Mouse (Mus musculus) liver, embryonic 14.5 days (tissue): Measurements from ENCODE around the gene Myh9. TPM values are rescaled to one million over a fixed set of nuclear protein-coding genes. Genes with fewer than 3 reads are reported as not detected.
"Not testable (repeated sequence)": the region's sequence is repeated elsewhere in the genome, so short reads cannot be mapped to it uniquely, and the experiment has no call there.

Source experiments
- ATAC-seq: fragments of 200-750 bp; cut with Nextera tagmentation; 2 replicates; pipeline ENCODE4 v1.8.0; 2017; ENCODE audit warnings: moderate number of reproducible peaks, mild to moderate bottlenecking, moderate library complexity; ENCODE audit not compliant: insufficient read depth
- DNase-seq, 3 experiments: peaks; one replicate each; pipeline ENCODE4 v3.0.0-alpha.2; 2012 to 2013; ENCODE audit warnings: low read depth in 3 of 3, low spot score in 3 of 3
- H3K27ac ChIP-seq: fragments of 300-500 bp; sonication (generic); 2 replicates; pipeline ENCODE4 v1.5.1; 2014; ENCODE audit warnings: moderate library complexity, mild to moderate bottlenecking, control low read depth, inconsistent platforms
- H3K27me3 ChIP-seq: fragments of 300-500 bp; sonication (generic); 2 replicates; pipeline ENCODE4 v1.6.1; 2014; ENCODE audit warnings: mild to moderate bottlenecking, low read length, moderate library complexity; ENCODE audit not compliant: control insufficient read depth, insufficient read depth
- H3K36me3 ChIP-seq: fragments of 300-500 bp; sonication (generic); replicated peaks from 2 replicates; pipeline ENCODE4 v1.6.1; 2014; ENCODE audit warnings: low read depth; ENCODE audit not compliant: control insufficient read depth, insufficient read depth
- H3K4me1 ChIP-seq, 2 experiments: fragments of 200-500 bp in 1 of 2; fragments of 300-500 bp in 1 of 2; sonication (generic) in 1 of 2; replicated peaks; 2 replicates each; pipeline ENCODE4 v1.6.1; 2012 to 2014; ENCODE audit warnings: antibody characterized with exemption in 1 of 2, inconsistent platforms in 1 of 2, low read length in 1 of 2; ENCODE audit not compliant: control insufficient read depth in 2 of 2, insufficient read depth in 2 of 2
- H3K4me2 ChIP-seq: fragments of 300-500 bp; sonication (generic); 2 replicates; pipeline ENCODE4 v1.6.1; 2014; ENCODE audit warnings: low read depth, mild to moderate bottlenecking, control low read depth, moderate library complexity
- H3K4me3 ChIP-seq, 2 experiments: fragments of 200-500 bp in 1 of 2; fragments of 300-500 bp in 1 of 2; sonication (generic) in 1 of 2; 2 replicates each; pipeline ENCODE4 v1.5.1; 2012 to 2014; ENCODE audit warnings: low read depth in 2 of 2, low read length in 2 of 2, mild to moderate bottlenecking in 2 of 2, control low read depth in 1 of 2, inconsistent platforms in 1 of 2, moderate library complexity in 1 of 2; ENCODE audit not compliant: insufficient read depth in 1 of 2
- H3K9ac ChIP-seq: fragments of 300-500 bp; sonication (generic); replicated peaks from 2 replicates; pipeline ENCODE4 v1.6.1; 2014; ENCODE audit warnings: mild to moderate bottlenecking, control low read depth, moderate library complexity
- H3K9me3 ChIP-seq: fragments of 300-500 bp; sonication (generic); 2 replicates; pipeline ENCODE4 v1.6.1; 2016; ENCODE audit warnings: low read length, mixed read lengths; ENCODE audit not compliant: control insufficient read depth
- CTCF ChIP-seq: IDR thresholded peaks from 2 replicates; pipeline ENCODE4 v1.5.1; 2016; ENCODE audit warnings: antibody characterized with exemption, low read depth, control low read depth
- EP300 ChIP-seq: IDR thresholded peaks from 2 replicates; pipeline ENCODE4 v1.6.1; 2016; ENCODE audit warnings: antibody characterized with exemption, low read depth
- WGBS: fragments of 180-500 bp; shearing (Covaris S2); extraction: QIAGEN DNeasy Blood & Tissue Kit; methylation state at CpG from one replicate; pipeline ENCODE4 v1.1.7; 2014; ENCODE audit not compliant: insufficient replicate concordance; 5-methylcytosine and 5-hydroxymethylcytosine counted together
- polyA plus RNA-seq, 2 experiments: library from polyadenylated mRNA; depleted of rRNA in 1 of 2; stranded (reverse) in 1 of 2; unstranded in 1 of 2; fragments of >200 nt; fragmentation: Nextera tagmentation in 1 of 2; extraction: Ambion mirVana in 1 of 2; gene quantifications; 2 replicates each; pipeline versions ENCODE4 v1.2.1 to v1.2.3; 2012 to 2014

The Myh9 gene
- polyA plus RNA-seq, 2 experiments = 21.3 to 21.9 TPM

DNA sequence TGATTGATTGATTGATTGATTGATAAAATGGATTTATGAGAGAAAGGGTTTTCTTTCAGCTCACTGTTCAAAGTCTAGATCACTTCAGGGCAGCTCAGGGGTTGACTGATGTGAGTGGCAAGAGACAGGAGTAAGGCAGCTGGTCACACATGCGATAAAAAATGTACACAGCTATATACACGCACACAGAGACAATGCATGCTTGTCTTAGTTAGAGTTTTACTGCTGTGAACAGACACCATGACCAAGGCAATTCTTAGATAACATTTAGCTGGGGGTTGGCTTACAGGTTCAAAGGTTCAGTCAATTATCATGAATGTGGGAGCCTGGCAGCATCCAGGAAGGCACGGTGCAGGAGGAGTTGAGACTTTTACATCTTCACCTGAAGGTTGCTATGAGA is 31.0 kb upstream of the Myh9 start:
- TF ChIP-seq CTCF = no peak
- no peak for TF ChIP-seq EP300
- ATAC-seq = no peak
- H3K36me3 ChIP-seq = no peaks in the 10 kb centered on the region
- H3K27ac ChIP-seq = no peak overlapping the region
- H3K4me1 ChIP-seq = peaks cover 0 to 11% of the 10 kb centered on the region in 2 experiments; a peak in 2 of 4 replicates
- H3K9ac ChIP-seq = no peak overlapping the region
- H3K9me3 ChIP-seq = no peaks in the 10 kb centered on the region
- no peak overlapping the region for H3K4me2 ChIP-seq
- 64% methylated on average over 3 of the region's 3 CpGs for WGBS
- DNase-seq = no peak
- no peak overlapping the region for H3K4me3 ChIP-seq
- no peaks in the 10 kb centered on the region for H3K27me3 ChIP-seq

DNA sequence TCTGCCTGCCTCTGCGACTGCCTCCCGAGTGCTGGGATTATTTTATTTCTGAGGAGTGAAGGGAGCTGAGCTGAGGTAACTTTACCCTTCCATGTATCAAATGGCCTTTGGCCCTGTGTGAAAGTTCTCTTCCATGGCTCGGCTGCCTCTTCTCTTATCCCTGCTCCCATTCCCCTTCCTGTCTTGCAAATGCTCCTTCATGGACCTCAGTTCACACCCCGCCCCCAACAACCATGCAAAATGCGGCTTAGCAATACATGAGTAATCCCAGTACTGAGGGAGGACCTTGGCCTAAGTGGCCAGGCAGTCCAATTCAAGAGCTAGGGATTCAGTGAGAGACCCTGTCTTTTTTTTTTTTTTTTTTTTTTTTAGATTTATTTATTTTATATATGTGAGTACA is 26.4 kb upstream of the Myh9 start:
- TF ChIP-seq CTCF (no peak), EP300 (no peak)
- Histone ChIP-seq H3K36me3 (no peaks in the 10 kb centered on the region), H3K27me3 (no peaks in the 10 kb centered on the region), H3K9ac (no peak overlapping the region), H3K4me3 (no peak overlapping the region), H3K4me2 (no peak overlapping the region), H3K4me1 (no peaks in the 10 kb centered on the region; a peak in 1 of 4 replicates), H3K27ac (no peak overlapping the region), H3K9me3 (no peaks in the 10 kb centered on the region)
- no peak for ATAC-seq
- no peak for DNase-seq
- 73% methylated on average over 5 of the region's 5 CpGs for WGBS

DNA sequence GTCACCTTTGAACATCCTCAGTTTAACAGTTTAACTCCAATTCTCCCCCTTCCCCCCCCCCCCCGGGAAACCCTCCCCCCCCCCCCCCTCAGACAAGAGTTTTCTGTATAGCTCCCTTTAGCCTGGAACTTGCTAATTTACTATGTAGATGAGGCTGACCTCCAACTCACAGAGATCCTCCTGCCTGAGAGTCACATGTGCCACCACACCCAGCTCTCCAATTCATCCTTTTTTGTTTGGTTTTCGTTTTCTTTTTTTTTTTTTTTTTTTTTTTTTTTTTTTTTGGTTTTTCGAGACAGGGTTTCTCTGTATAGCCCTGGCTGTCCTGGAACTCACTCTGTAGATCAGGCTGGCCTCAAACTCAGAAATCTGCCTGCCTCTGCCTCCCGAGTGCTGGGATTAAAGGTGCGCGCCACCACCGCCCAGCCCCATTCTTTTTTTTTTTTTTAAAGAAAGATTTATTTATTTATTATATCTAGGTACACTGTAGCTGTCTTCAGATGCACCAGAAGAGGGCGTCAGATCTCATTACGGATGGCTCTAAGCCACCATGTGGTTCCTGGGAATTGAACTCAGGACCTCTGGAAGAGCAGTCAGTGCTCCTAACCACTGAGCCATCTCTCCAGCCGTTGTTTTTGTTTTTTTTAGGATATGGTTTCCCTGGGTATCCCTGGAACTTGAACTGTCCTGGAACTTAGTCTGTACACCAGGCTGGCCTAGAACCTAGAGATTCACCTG is 25.4 kb upstream of the Myh9 start:
- H3K27me3 ChIP-seq, H3K4me2 ChIP-seq, DNase-seq, H3K9ac ChIP-seq, H3K27ac ChIP-seq, ATAC-seq, H3K36me3 ChIP-seq, H3K4me3 ChIP-seq, H3K4me1 ChIP-seq, H3K9me3 ChIP-seq: not testable (repeated sequence)
- 60% methylated on average over 8 of the region's 10 CpGs for WGBS

DNA sequence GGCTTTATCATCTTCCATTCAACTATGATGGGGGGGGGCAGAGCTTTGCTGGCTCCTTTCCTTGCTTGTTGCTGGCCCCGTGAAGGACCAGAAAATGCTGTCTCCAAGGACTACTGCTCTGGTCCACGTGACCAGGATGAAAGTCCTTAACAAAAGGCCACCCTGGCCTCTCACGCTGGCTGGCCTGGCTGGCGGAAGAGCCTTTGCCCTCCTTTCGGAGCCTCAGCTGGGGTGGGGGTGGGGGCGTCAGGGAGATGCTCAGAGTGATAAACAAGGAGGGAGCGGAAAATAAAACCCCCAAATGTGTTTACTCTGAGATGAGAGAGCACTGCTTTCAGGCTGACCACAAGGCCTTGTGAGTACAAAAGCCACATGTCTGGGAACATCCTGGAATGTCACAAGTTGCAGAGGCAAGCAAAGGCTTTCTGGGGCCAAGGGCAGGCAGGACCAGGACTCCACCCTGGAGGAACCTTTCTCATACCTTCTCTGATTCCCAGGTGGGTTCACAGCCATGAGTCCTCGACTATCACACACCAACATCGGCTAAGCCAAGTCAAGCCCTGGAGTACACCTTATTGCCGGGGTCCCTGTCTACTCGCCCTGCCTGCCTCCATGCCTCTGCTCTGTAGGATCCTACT is 24.7 kb upstream of the Myh9 start:
- DNase-seq = no peak
- Histone ChIP-seq H3K4me1 (no peaks in the 10 kb centered on the region; a peak in 1 of 4 replicates), H3K27me3 (no peaks in the 10 kb centered on the region), H3K9ac (no peak overlapping the region), H3K36me3 (no peaks in the 10 kb centered on the region), H3K27ac (no peak overlapping the region), H3K4me2 (no peak overlapping the region), H3K9me3 (no peaks in the 10 kb centered on the region), H3K4me3 (no peak overlapping the region)
- WGBS = 51% methylated on average over 11 of the region's 11 CpGs
- ATAC-seq = no peak
- no peak for TF ChIP-seq EP300
- TF ChIP-seq CTCF = no peak

DNA sequence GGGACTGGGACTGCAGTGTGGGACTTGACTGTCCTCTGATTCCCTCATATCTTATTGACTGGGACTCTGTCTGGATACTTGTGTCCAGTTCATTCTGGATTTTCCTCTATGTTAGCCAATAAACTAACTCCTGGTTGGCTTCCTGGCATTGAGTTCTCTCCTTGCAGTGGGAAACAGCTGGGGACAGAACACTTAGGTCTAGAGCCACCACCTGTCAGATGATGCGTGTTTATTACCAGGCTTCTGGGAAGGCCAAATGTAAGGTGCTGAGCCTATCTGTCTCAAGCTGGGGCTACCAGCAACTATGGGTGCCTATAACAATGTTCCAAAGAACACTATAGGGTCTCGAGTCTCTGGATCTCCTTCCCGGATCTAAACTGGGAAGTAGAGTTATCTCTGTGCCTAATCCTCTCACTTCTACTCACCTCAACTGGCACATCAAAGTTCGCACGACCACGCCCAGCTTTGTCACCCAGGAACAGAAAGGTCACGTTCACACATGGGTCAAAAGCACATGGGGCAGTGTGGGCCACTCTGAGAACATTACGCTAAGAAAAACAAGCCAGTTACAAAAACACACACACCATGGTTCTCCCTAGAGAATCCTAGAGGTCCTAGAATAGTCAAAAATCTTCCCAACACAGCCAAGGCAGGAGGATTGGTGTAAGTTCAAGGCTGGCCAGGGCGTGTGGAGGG is 22.2 kb upstream of the Myh9 start:
- H3K4me3 ChIP-seq = no peak overlapping the region
- no peak overlapping the region for H3K27ac ChIP-seq
- H3K9ac ChIP-seq = no peak overlapping the region
- DNase-seq (no peak), ATAC-seq (no peak)
- no peaks in the 10 kb centered on the region for H3K9me3 ChIP-seq
- no peaks in the 10 kb centered on the region; a peak in 1 of 4 replicates for H3K4me1 ChIP-seq
- TF ChIP-seq EP300 (no peak), CTCF (no peak)
- no peaks in the 10 kb centered on the region for H3K36me3 ChIP-seq
- no peak overlapping the region for H3K4me2 ChIP-seq
- no peaks in the 10 kb centered on the region for H3K27me3 ChIP-seq
- WGBS = 60% methylated on average over 9 of the region's 9 CpGs
